Mouse (Mus musculus) forebrain, embryonic 10.5 days (tissue): ENCODE data around the gene Dydc2. TPM values are rescaled to one million over a fixed set of nuclear protein-coding genes. Genes with fewer than 3 reads are reported as not detected.
A peak's percentile ranks its signal among the peaks of the same experiment; 100 is the strongest.

Experiments used
- DNase-seq: peaks from one replicate; pipeline ENCODE4 v3.0.0-alpha.2; 2017; ENCODE audit warnings: low spot score; ENCODE audit errors: extremely low spot score
- H3K27ac ChIP-seq: fragments of 300-500 bp; sonication (generic); 2 replicates; pipeline ENCODE4 v1.5.1; 2016; ENCODE audit warnings: mild to moderate bottlenecking
- H3K27me3 ChIP-seq: fragments of 300-500 bp; sonication (generic); 2 replicates; pipeline ENCODE4 v1.6.1; 2016; ENCODE audit warnings: mild to moderate bottlenecking; ENCODE audit not compliant: poor library complexity, severe bottlenecking
- H3K36me3 ChIP-seq: fragments of 300-500 bp; sonication (generic); replicated peaks from 2 replicates; pipeline ENCODE4 v1.6.1; 2016; ENCODE audit warnings: mild to moderate bottlenecking, moderate library complexity
- H3K4me1 ChIP-seq: fragments of 300-500 bp; sonication (generic); 2 replicates; pipeline ENCODE4 v1.6.1; 2016
- H3K4me3 ChIP-seq: fragments of 300-500 bp; sonication (generic); 2 replicates; pipeline ENCODE4 v1.5.1; 2016; ENCODE audit warnings: mild to moderate bottlenecking, moderate library complexity
- H3K9me3 ChIP-seq: fragments of 300-500 bp; sonication (generic); 2 replicates; pipeline ENCODE4 v1.6.1; 2016; ENCODE audit warnings: mild to moderate bottlenecking, moderate library complexity
- WGBS: fragments of 180-500 bp; shearing (Covaris S2); methylation state at CpG from one replicate; pipeline ENCODE4 v1.1.7; 2016; 5-methylcytosine and 5-hydroxymethylcytosine counted together
- polyA plus RNA-seq: library from polyadenylated mRNA; unstranded; fragments of >200 nt; fragmentation: Nextera tagmentation; extraction: Ambion mirVana; gene quantifications from 2 replicates; pipeline ENCODE4 v1.2.1, GENCODE M21; 2016

Gene Dydc2
- polyA plus RNA-seq, 1 experiment from 2014 or later: 0.36 TPM

- Histone ChIP-seq H3K27me3 (no peaks in the 10 kb centered on the region), H3K36me3 (no peaks in the 10 kb centered on the region), H3K4me1 (no peaks in the 10 kb centered on the region), H3K9me3 (no peaks in the 10 kb centered on the region), H3K4me3 (no peak overlapping the region), H3K27ac (no peak overlapping the region)
- whole genome bisulfite sequencing: 94% methylated on average over 6 of the region's 6 CpGs
- DNase-seq: no peak
These were observed 38.0 kb downstream of the Dydc2 start for GRCm38 (mm10) chr14:41030989-41031513.

- Histone ChIP-seq H3K4me1 (no peaks in the 10 kb centered on the region), H3K27ac (no peak overlapping the region), H3K4me3 (no peak overlapping the region), H3K27me3 (no peaks in the 10 kb centered on the region), H3K36me3 (no peaks in the 10 kb centered on the region), H3K9me3 (no peaks in the 10 kb centered on the region)
- no peak for DNase-seq
- 79% methylated on average over 4 of the region's 4 CpGs for WGBS
These were observed 39.7 kb downstream of the Dydc2 start for GRCm38 (mm10) chr14:41029303-41029702.

- no peak for DNase-seq
- no peaks in the 10 kb centered on the region for H3K9me3 ChIP-seq
- H3K36me3 ChIP-seq: no peaks in the 10 kb centered on the region
- WGBS: 85% methylated on average over 7 of the region's 7 CpGs
- H3K27ac ChIP-seq: no peak overlapping the region
- H3K4me1 ChIP-seq: no peaks in the 10 kb centered on the region
- no peaks in the 10 kb centered on the region for H3K27me3 ChIP-seq
- no peak overlapping the region for H3K4me3 ChIP-seq
These were observed 43.3 kb downstream of the Dydc2 start for GRCm38 (mm10) chr14:41025594-41026284.

GRCm38 (mm10) chr14:41025087-41025486 is 43.9 kb downstream of the Dydc2 start:
- H3K4me1 ChIP-seq: no peaks in the 10 kb centered on the region
- WGBS: 94% methylated on average over 2 of the region's 2 CpGs
- no peaks in the 10 kb centered on the region for H3K36me3 ChIP-seq
- no peak overlapping the region for H3K27ac ChIP-seq
- no peak overlapping the region for H3K4me3 ChIP-seq
- no peak for DNase-seq
- H3K27me3 ChIP-seq: no peaks in the 10 kb centered on the region
- no peaks in the 10 kb centered on the region for H3K9me3 ChIP-seq

- no peaks in the 10 kb centered on the region for H3K27me3 ChIP-seq
- H3K27ac ChIP-seq: no peak overlapping the region
- H3K9me3 ChIP-seq: no peaks in the 10 kb centered on the region
- no peaks in the 10 kb centered on the region for H3K4me1 ChIP-seq
- WGBS: 91% methylated on average over 3 of the region's 3 CpGs
- DNase-seq: no peak
- H3K36me3 ChIP-seq: no peaks in the 10 kb centered on the region
- H3K4me3 ChIP-seq: no peak overlapping the region
These were observed 47.8 kb downstream of the Dydc2 start for GRCm38 (mm10) chr14:41021246-41021645.

GRCm38 (mm10) chr14:41017460-41017859 is 51.5 kb downstream of the Dydc2 start:
- WGBS: 89% methylated on average over 5 of the region's 5 CpGs
- Histone ChIP-seq H3K4me1 (peaks cover 17% of the 10 kb centered on the region), H3K9me3 (no peaks in the 10 kb centered on the region), H3K27ac (no peak overlapping the region), H3K4me3 (no peak overlapping the region), H3K36me3 (no peaks in the 10 kb centered on the region), H3K27me3 (0 out of 2 replicates have a peak, but pooled peaks cover 8% of the 10 kb centered on the region)
- no peak for DNase-seq

- H3K27ac ChIP-seq: no peak overlapping the region
- no peaks in the 10 kb centered on the region for H3K9me3 ChIP-seq
- H3K27me3 ChIP-seq: 0 out of 2 replicates have a peak, but pooled peaks cover 8% of the 10 kb centered on the region
- no peaks in the 10 kb centered on the region for H3K36me3 ChIP-seq
- no peak for DNase-seq
- H3K4me1 ChIP-seq: peaks cover 17% of the 10 kb centered on the region
- H3K4me3 ChIP-seq: no peak overlapping the region
- WGBS: 73% methylated on average over 5 of the region's 5 CpGs
These were observed 54.2 kb downstream of the Dydc2 start for GRCm38 (mm10) chr14:41014701-41015240.

GRCm38 (mm10) chr14:41013630-41014613 is 55.1 kb downstream of the Dydc2 start, which contains the start of gene Fam213a:
Gene Fam213a, minus strand, starts transcription at chr14:41013788.
- H3K36me3 ChIP-seq: no peaks in the 10 kb centered on the region
- H3K4me3 ChIP-seq: peak within 1 kb of the TSS; percentile 71
- WGBS: 3% methylated on average over 32 of the region's 32 CpGs
- 0 out of 2 replicates have a peak, but pooled peaks cover 8% of the 10 kb centered on the region for H3K27me3 ChIP-seq
- H3K4me1 ChIP-seq: peaks cover 17% of the 10 kb centered on the region
- H3K27ac ChIP-seq: peak within 1 kb of the TSS; percentile 88
- DNase-seq: peak; percentile 86
- H3K9me3 ChIP-seq: no peaks in the 10 kb centered on the region

- WGBS: 24% methylated on average over 9 of the region's 9 CpGs
- Histone ChIP-seq H3K27ac (peak overlapping the region; percentile 88), H3K36me3 (no peaks in the 10 kb centered on the region)
These were observed 55.9 kb downstream of the Dydc2 start for GRCm38 (mm10) chr14:41013143-41013542.

GRCm38 (mm10) chr14:41011916-41012315 is 57.1 kb downstream of the Dydc2 start:
- Histone ChIP-seq H3K27ac (no peak overlapping the region), H3K36me3 (no peaks in the 10 kb centered on the region), H3K4me3 (no peak overlapping the region), H3K9me3 (no peaks in the 10 kb centered on the region), H3K27me3 (0 out of 2 replicates have a peak, but pooled peaks cover 8% of the 10 kb centered on the region), H3K4me1 (peaks cover 24% of the 10 kb centered on the region)
- DNase-seq: no peak
- 91% methylated on average over 3 of the region's 3 CpGs for WGBS

More at GRCm38 (mm10) chr14:41013143-41013542, 55.9 kb downstream of the Dydc2 start:
- no peak for DNase-seq
- Histone ChIP-seq H3K4me1 (peaks cover 21% of the 10 kb centered on the region), H3K27me3 (0 out of 2 replicates have a peak, but pooled peaks cover 8% of the 10 kb centered on the region), H3K9me3 (no peaks in the 10 kb centered on the region), H3K4me3 (peak overlapping the region; percentile 71)

GRCm38 (mm10) chr14:41008138-41008537 is 60.9 kb downstream of the Dydc2 start:
- Histone ChIP-seq H3K36me3 (no peaks in the 10 kb centered on the region), H3K4me3 (no peak overlapping the region), H3K4me1 (peaks cover 30% of the 10 kb centered on the region), H3K9me3 (no peaks in the 10 kb centered on the region), H3K27ac (0 out of 2 replicates have a peak overlapping the region, but pooled peaks have one; percentile 48), H3K27me3 (peaks cover 11% of the 10 kb centered on the region)
- 67% methylated on average over 2 of the region's 2 CpGs for WGBS
- DNase-seq: no peak

- no peak for DNase-seq
- no peaks in the 10 kb centered on the region for H3K9me3 ChIP-seq
- H3K4me3 ChIP-seq: no peak overlapping the region
- WGBS: 45% methylated on average over 5 of the region's 5 CpGs
- no peaks in the 10 kb centered on the region for H3K36me3 ChIP-seq
- peaks cover 14% of the 10 kb centered on the region for H3K27me3 ChIP-seq
- H3K27ac ChIP-seq: no peak overlapping the region
- peaks cover 28% of the 10 kb centered on the region for H3K4me1 ChIP-seq
These were observed 61.4 kb downstream of the Dydc2 start for GRCm38 (mm10) chr14:41007641-41008040.
